Mouse (Mus musculus): ENCODE data around the gene Aff1. TPM values are rescaled to one million over a fixed set of nuclear protein-coding genes. Genes with fewer than 3 reads are reported as not detected.

Gene Aff1
- polyA plus RNA-seq, 1 experiment from 2014 or later = 7.2 TPM

GRCm38 (mm10) chr5:103697875-103698491 lies 5.8 kb downstream of the Aff1 start:
- Histone ChIP-seq H3K4me3 (replicated peaks) (no peak overlapping the region), H3K4me2 (no peak overlapping the region), H3K27ac (no peak overlapping the region), H3K36me3 (no peaks in the 10 kb centered on the region), H3K9ac (no peak overlapping the region), H3K9me3 (no peaks in the 10 kb centered on the region), H3K4me1 (no peaks in the 10 kb centered on the region), H3K27me3 (replicated peaks) (0 out of 2 replicates have a peak, but pooled peaks cover 7% of the 10 kb centered on the region)
- WGBS = 73% methylated on average over 5 of the region's 5 CpGs
- no peak for ATAC-seq (ENCODE audit: insufficient read depth, low FRiP score, low read depth)

DNA sequence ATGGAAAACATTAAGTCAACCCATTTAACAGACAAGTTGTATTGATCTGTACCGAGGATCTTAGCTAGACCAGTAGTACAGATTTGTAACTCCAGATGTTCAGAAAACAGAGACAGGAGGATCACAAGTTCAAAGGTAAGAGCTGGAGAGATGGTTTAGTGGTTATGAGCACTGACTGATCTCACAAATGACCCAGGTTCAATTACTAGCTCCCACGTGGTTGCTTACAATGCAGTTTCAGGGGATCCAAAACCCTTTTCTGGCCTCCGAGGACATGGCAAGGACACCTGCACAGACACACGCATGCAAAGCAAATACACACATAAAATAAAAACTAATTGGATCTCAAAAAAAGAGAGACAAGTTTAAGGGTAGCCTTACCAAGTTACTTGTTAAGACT lies 6.4 kb downstream of the Aff1 start:
- no peaks in the 10 kb centered on the region for H3K9me3 ChIP-seq
- WGBS = 73% methylated on average over 4 of the region's 4 CpGs
- no peak overlapping the region for H3K4me2 ChIP-seq
- no peaks in the 10 kb centered on the region for H3K4me1 ChIP-seq
- no peak for ATAC-seq (ENCODE audit: insufficient read depth, low FRiP score, low read depth)
- H3K4me3 ChIP-seq (replicated peaks) = no peak overlapping the region
- no peak overlapping the region for H3K27ac ChIP-seq
- H3K27me3 ChIP-seq (replicated peaks) = 0 out of 2 replicates have a peak, but pooled peaks cover 5% of the 10 kb centered on the region
- no peak overlapping the region for H3K9ac ChIP-seq
- no peaks in the 10 kb centered on the region for H3K36me3 ChIP-seq

- Histone ChIP-seq H3K9me3 (no peaks in the 10 kb centered on the region), H3K4me2 (no peak overlapping the region), H3K36me3 (no peaks in the 10 kb centered on the region), H3K4me1 (no peaks in the 10 kb centered on the region), H3K9ac (no peak overlapping the region), H3K27ac (no peak overlapping the region), H3K4me3 (replicated peaks) (no peak overlapping the region), H3K27me3 (replicated peaks) (no peaks in the 10 kb centered on the region)
- WGBS = 48% methylated on average over 4 of the region's 4 CpGs
- ATAC-seq (ENCODE audit: insufficient read depth, low FRiP score, low read depth) = no peak
Measured at GRCm38 (mm10) chr5:103699537-103699936, 7.4 kb downstream of the Aff1 start.

DNA sequence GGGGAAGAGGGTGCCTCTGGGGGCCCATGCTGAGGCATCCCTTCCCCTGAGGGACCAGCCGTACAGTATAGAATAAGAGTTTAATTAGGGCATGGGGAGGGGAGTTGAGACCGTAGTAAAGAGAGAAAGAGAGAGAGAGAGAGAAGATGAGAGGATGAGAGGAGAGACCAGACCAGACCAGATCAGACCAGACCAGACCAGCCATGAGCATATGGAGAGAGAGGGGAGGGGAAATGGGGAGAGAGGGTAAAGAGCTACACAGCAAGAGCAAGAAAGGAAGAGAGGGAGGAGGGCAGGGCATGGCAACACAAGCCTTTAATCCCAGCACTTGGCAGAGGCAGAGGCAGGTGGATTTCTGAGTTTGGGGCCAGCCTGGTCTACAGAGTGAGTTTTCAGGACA lies 8.5 kb downstream of the Aff1 start:
- Histone ChIP-seq H3K4me2 (no peak overlapping the region), H3K27me3 (replicated peaks) (no peaks in the 10 kb centered on the region), H3K4me1 (no peaks in the 10 kb centered on the region), H3K4me3 (replicated peaks) (no peak overlapping the region), H3K9me3 (no peaks in the 10 kb centered on the region), H3K9ac (no peak overlapping the region), H3K36me3 (no peaks in the 10 kb centered on the region), H3K27ac (no peak overlapping the region)
- no peak for ATAC-seq (ENCODE audit: insufficient read depth, low FRiP score, low read depth)
- 85% methylated on average over 2 of the region's 2 CpGs for WGBS

DNA sequence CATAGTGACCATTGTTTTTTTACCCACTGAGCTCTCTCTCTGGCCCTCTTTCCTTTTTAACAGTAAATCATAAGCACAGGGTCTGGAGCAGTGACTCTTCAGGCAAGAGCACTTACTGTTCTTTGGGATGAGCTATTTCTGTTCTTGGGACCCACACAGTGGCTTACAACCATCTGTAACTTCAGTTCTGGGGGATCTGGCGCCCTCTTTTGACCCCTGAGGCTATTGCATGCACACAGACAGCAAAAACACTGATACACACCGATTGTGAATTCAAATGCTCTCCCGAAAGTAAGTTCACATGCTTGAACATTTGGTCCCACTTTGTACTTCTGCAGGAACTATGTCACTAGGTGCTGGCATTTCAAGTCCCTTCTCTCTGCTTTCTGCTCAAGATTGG lies 9.3 kb downstream of the Aff1 start:
- Histone ChIP-seq H3K27me3 (replicated peaks) (no peaks in the 10 kb centered on the region), H3K9ac (no peak overlapping the region), H3K27ac (no peak overlapping the region), H3K4me3 (replicated peaks) (no peak overlapping the region), H3K36me3 (no peaks in the 10 kb centered on the region), H3K9me3 (no peaks in the 10 kb centered on the region), H3K4me1 (no peaks in the 10 kb centered on the region), H3K4me2 (no peak overlapping the region)
- ATAC-seq (ENCODE audit: insufficient read depth, low FRiP score, low read depth) = no peak
- 68% methylated on average over 3 of the region's 3 CpGs for WGBS

- no peak overlapping the region for H3K9ac ChIP-seq
- no peaks in the 10 kb centered on the region for H3K36me3 ChIP-seq
- H3K27me3 ChIP-seq (replicated peaks) = no peaks in the 10 kb centered on the region
- ATAC-seq (ENCODE audit: insufficient read depth, low FRiP score, low read depth) = no peak
- H3K4me2 ChIP-seq = no peak overlapping the region
- WGBS = 70% methylated on average over 6 of the region's 6 CpGs
- H3K27ac ChIP-seq = no peak overlapping the region
- H3K4me3 ChIP-seq (replicated peaks) = no peak overlapping the region
- no peaks in the 10 kb centered on the region for H3K4me1 ChIP-seq
- H3K9me3 ChIP-seq = no peaks in the 10 kb centered on the region
Measured at GRCm38 (mm10) chr5:103702527-103702926, 10.4 kb downstream of the Aff1 start.

GRCm38 (mm10) chr5:103705331-103705730 lies 13.2 kb downstream of the Aff1 start:
- H3K4me2 ChIP-seq = no peak overlapping the region
- no peaks in the 10 kb centered on the region for H3K36me3 ChIP-seq
- ATAC-seq (ENCODE audit: insufficient read depth, low FRiP score, low read depth) = no peak
- WGBS = 94% methylated on average over 4 of the region's 4 CpGs
- H3K27ac ChIP-seq = no peak overlapping the region
- H3K9me3 ChIP-seq = no peaks in the 10 kb centered on the region
- H3K9ac ChIP-seq = no peak overlapping the region
- no peaks in the 10 kb centered on the region for H3K4me1 ChIP-seq
- H3K27me3 ChIP-seq (replicated peaks) = no peaks in the 10 kb centered on the region
- no peak overlapping the region for H3K4me3 ChIP-seq (replicated peaks)

- Histone ChIP-seq H3K9ac (no peak overlapping the region), H3K4me1 (no peaks in the 10 kb centered on the region), H3K4me3 (replicated peaks) (no peak overlapping the region), H3K27me3 (replicated peaks) (no peaks in the 10 kb centered on the region), H3K27ac (no peak overlapping the region), H3K9me3 (no peaks in the 10 kb centered on the region), H3K36me3 (no peaks in the 10 kb centered on the region), H3K4me2 (no peak overlapping the region)
- WGBS = 89% methylated on average over 1 of the region's 1 CpGs
- no peak for ATAC-seq (ENCODE audit: insufficient read depth, low FRiP score, low read depth)
Measured at GRCm38 (mm10) chr5:103705874-103706273, 13.7 kb downstream of the Aff1 start.

DNA sequence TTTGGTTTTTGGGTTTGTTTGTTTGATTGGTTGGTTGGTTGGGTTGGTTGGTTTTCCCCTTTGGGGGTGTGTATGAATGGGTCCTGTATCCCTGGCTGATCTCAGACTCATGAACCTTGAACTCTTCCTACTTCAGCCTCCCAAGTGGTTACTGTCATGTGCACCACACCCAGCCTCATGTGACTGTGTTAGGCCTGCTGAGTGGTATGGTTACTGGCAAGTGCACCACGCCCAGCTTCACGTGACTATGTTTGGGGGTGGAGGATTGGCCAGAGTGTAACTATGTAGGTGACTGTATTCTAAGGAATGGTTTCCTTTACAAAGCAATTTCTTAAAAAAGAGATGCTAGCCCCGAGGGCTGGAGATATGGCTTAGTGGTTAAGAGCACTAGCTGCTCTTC lies 16.9 kb downstream of the Aff1 start:
- Histone ChIP-seq H3K4me1 (peaks cover 3% of the 10 kb centered on the region; the same call in 1 of the 2 replicates), H3K4me2 (no peak overlapping the region), H3K4me3 (replicated peaks) (no peak overlapping the region), H3K27ac (no peak overlapping the region), H3K27me3 (replicated peaks) (no peaks in the 10 kb centered on the region), H3K36me3 (no peaks in the 10 kb centered on the region), H3K9me3 (no peaks in the 10 kb centered on the region), H3K9ac (no peak overlapping the region)
- peak; percentile 65; the same call in 1 of the 2 replicates for ATAC-seq (ENCODE audit: insufficient read depth, low FRiP score, low read depth)
- 84% methylated on average over 3 of the region's 3 CpGs for WGBS

DNA sequence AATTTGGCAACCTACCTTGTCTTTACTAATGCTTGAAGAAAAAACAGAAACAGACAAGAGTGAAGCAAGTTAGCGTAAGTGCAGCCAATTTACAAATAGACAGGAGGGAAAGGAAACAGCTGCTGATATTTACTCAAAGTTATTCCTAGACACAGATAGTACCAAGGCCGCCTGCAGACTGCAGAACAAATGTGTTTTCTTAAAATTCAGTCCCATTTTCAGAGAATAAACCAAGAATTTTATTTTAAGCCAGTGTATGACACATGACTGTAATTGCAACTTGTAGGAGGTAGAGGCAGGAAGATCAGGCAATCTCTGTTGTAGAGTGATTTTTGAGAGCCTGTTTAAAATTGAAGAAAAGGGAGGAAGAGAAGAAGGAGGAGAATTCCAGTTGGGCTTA lies 19.7 kb downstream of the Aff1 start:
- no peaks in the 10 kb centered on the region for H3K9me3 ChIP-seq
- no peaks in the 10 kb centered on the region for H3K36me3 ChIP-seq
- no peak overlapping the region for H3K27ac ChIP-seq
- H3K4me2 ChIP-seq = no peak overlapping the region
- H3K4me1 ChIP-seq = peaks cover 3% of the 10 kb centered on the region; the same call in 1 of the 2 replicates
- no peaks in the 10 kb centered on the region for H3K27me3 ChIP-seq (replicated peaks)
- no peak overlapping the region for H3K4me3 ChIP-seq (replicated peaks)
- no peak for ATAC-seq (ENCODE audit: insufficient read depth, low FRiP score, low read depth)
- 38% methylated on average over 2 of the region's 2 CpGs for WGBS
- no peak overlapping the region for H3K9ac ChIP-seq

DNA sequence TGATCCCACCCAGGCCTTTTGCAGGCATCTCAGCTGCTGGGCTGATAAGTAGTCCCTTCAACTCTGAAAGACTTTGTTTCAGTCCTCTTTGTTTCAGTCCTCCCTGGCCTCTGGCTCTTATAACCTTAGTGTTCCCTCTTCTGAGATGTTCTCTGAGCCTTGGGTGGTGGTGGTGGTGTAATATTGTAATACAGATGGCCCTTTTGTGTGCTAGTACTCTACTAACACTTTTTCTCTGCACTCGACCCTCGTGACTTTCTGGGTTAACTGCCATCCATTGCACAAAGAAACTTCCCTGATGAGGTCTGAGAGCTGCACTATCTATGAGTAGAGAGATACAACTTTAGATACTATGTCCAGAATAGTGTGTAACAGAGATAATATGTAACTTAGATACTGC lies 21.2 kb downstream of the Aff1 start:
- Histone ChIP-seq H3K4me1 (peaks cover 3% of the 10 kb centered on the region; the same call in 1 of the 2 replicates), H3K4me3 (replicated peaks) (no peak overlapping the region), H3K27me3 (replicated peaks) (no peaks in the 10 kb centered on the region), H3K36me3 (no peaks in the 10 kb centered on the region), H3K9me3 (no peaks in the 10 kb centered on the region), H3K27ac (no peak overlapping the region), H3K4me2 (no peak overlapping the region), H3K9ac (no peak overlapping the region)
- WGBS = 61% methylated on average over 2 of the region's 2 CpGs
- no peak for ATAC-seq (ENCODE audit: insufficient read depth, low FRiP score, low read depth)

DNA sequence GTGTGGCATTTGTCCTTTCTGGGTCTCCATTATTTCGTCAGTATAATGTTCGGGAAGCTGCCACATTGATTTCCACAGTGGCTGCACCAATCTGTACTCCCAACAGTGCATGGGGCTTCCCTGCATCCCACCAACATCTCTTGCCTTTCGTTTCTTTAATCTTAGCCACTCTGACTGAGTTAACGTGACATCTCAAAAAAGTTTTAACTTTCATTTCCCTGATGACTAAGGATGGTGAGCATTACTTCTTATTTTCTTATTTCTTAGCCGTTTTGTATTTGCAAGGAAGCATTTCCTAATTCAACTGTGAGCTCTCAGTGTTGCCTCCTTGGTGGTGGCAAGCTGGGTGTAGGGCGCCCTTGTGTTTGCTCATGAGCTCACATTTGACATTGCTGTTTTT lies 22.8 kb downstream of the Aff1 start:
- Histone ChIP-seq H3K36me3 (no peaks in the 10 kb centered on the region), H3K27ac (no peak overlapping the region), H3K4me3 (replicated peaks) (no peak overlapping the region), H3K27me3 (replicated peaks) (no peaks in the 10 kb centered on the region), H3K9me3 (no peaks in the 10 kb centered on the region), H3K4me1 (peaks cover 3% of the 10 kb centered on the region; the same call in 1 of the 2 replicates), H3K4me2 (no peak overlapping the region), H3K9ac (no peak overlapping the region)
- WGBS = 85% methylated on average over 6 of the region's 6 CpGs
- ATAC-seq (ENCODE audit: insufficient read depth, low FRiP score, low read depth) = no peak

GRCm38 (mm10) chr5:103716824-103717342 lies 24.7 kb downstream of the Aff1 start:
- Histone ChIP-seq H3K4me2 (no peak overlapping the region), H3K27ac (no peak overlapping the region), H3K9ac (no peak overlapping the region), H3K4me3 (replicated peaks) (no peak overlapping the region), H3K36me3 (no peaks in the 10 kb centered on the region), H3K9me3 (no peaks in the 10 kb centered on the region), H3K27me3 (replicated peaks) (no peaks in the 10 kb centered on the region), H3K4me1 (no peaks in the 10 kb centered on the region; the same call in 1 of the 2 replicates)
- ATAC-seq (ENCODE audit: insufficient read depth, low FRiP score, low read depth) = no peak
- 76% methylated on average over 5 of the region's 5 CpGs for WGBS

All from stomach, embryonic 15.5 days (tissue).